Mouse (Mus musculus): ENCODE data around the gene Tmem245.

The Tmem245 gene

DNA sequence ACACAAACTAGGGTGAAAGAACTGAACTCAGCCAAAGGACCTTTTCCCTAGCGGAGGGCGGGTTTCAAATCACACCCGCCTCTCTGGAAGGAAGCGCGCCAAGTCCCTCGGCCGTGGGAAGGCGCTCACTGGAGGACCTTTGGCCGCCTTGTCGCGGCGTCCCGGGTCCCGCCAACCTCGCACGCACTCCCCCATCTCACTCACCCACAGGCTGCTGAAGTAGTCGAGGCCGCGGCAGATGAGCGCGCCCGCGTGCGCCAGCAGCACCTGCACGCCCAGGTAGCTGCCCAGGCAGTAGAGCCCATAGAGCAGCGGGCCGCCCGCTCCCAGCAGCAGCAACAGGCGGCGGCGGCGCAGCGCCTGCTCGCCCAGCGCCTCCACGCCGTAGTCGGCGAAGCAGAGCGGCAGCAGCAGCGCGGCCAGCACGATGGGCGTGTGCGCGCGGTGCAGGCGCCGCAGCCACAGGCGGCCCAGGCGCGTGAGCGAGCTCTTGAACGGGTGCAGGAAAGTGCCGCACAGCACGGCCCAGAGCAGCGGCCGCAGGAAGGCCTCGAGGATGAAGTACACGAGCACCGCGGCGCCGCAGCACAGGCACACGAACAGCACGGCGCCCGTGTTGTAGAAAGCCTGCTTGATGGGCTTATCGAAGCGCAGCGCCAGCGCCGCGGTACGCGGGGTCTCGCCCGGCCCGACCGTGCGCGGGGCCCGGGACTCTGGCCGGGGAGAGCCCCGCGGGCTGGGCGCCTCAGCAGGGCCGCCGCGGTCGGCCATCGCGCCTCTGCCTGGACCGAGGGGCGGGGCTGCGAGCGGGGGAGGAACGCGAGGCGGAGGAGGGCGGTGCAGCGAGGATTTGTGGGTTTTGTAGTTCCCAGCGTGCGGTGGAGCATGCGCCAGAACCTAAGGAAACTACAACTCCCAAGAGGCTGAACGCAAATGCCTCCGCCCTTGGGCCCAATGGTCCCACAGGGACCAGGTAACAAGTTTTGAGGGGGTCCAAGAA, at the start of gene Tmem245:
Tmem245 (minus strand) TSS at position 797 of the 1,000 bp plus-strand sequence.
- peak; percentile 91 to 92 for DNase-seq (ENCODE audit: low spot score in 2 of 2)

DNA sequence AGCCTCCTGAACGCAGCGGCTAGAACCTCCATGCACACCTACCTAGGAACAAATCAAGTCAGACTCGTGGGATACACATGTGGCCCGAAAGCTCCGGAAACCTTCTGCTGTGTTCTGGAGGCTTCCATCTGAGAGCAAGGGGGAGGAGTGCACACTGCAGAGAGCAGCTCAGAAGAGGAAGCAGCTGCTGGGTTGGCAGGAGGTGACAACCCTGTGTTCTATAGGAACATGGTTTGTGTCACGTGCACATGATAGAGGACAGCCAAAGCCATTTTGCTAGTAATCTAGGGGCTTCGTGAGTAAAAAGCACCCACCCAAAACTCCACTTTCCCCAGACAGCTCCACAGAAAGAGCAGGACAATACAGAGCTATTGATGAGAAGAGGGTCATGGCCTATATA, 46.1 kb upstream of the Tmem245 start:
- DNase-seq (ENCODE audit: low spot score in 2 of 2), result no peak

DNA sequence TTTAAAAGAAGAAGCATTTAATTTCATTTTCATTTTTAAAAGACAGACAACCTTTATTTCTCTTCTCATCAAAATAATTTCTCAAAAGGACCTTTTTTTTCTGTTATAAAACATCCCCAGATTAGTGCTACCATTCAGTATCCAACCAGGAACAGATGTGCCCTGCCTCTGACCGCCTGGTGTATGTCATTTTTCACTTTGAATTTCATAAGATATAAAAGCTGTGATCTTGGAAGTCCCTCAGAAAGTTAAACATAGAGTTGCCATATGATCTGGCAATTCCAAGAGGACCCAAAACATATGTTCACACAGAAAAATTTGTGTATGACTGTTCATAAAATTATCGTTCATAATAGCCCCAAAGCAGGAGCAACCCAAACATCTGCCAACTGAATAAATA, 44.7 kb upstream of the Tmem245 start:
- DNase-seq (ENCODE audit: low spot score in 2 of 2), result no peak

DNA sequence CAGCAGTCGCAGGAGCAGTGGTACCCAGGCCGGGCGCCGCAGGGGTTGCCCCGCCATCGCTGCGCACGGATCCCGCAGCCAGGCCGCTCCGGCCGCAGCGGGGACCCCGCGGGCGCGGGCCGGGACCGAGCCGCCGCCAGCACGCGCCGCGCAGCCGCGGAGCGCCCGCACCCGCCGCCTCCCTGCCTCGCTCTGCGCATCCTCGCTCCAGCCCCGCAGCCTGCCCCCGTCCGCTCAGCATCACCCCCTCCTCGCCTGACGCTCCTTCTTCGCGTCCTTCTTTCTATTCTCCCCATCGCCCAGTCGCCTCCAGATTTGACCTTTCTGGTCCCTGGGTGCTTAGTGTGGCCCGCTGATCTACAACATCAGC, 43.0 kb upstream of the Tmem245 start, which contains the start of gene Frrs1l:
Frrs1l (minus strand) TSS at position 177 of the 370 bp plus-strand sequence.
- DNase-seq (ENCODE audit: low spot score in 2 of 2), result peak; percentile 71 to 72

DNA sequence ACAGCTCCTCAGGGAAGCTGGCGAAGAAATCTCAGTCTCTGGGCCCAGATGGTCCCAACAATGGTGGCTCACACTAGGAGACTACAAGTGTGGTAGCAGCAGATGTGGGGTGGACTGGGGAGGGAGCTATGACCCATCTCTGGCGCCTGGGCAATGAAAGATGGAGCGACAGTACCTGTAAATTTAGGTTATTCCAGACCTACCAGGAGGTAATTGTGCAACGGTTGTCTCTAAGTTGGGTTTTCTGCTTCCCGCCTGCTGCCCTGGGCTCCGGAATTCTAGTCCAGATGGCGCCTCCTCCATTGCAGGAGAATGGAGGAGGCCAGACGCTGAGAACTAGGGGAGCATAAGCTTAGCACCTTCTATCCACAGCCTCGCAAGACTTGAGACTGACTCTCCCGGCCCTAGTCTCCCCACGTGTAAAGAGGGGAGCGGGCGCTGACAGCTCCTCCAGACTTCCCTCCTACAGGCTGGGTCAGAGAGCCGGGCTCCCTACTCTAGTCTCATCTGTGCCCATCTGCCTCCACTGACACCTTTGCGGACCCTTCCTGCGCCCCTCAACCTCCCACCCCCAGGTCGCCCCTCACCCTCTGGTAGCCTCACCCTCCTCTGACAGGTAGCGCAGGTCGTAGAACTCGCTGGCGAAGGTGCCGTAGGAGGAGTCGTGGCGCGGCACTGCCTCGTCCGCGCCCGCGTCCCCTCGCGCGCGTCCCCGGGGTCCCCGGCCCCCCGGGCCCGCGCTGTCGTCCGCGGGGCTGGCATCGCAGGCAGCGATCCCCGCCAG, 42.4 kb upstream of the Tmem245 start:
- DNase-seq (ENCODE audit: low spot score in 2 of 2), result peak; percentile 43 to 54

DNA sequence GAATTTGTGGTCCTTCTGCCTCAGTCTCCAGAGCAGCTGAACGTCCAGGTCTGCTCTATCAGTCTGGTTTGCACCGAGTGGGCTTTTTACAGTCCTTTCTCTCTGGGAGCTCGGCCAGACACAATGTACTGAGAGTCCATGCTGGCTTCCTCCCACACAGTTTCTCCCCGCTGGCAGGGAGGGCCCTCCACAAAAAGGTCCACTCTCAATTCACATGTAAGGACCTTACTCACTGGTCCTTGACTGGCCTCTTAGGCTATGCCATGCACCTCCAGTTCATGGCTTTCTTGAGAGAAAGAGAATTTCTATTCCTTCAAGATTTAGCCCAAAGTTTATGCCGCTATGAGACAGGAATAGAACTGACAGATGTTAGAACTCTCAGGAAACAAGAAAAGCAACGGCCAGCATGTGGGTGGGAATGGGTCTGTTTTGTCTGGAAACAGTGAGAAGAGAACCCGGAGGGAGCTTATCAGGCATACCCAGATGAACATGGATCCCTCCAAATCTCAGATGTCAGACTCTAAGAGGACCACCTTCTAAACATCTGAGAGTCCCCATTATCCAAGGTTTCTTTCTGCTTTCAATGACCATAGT, 18.4 kb upstream of the Tmem245 start:
- DNase-seq (ENCODE audit: low spot score in 2 of 2), result peak; percentile 59 to 64

DNA sequence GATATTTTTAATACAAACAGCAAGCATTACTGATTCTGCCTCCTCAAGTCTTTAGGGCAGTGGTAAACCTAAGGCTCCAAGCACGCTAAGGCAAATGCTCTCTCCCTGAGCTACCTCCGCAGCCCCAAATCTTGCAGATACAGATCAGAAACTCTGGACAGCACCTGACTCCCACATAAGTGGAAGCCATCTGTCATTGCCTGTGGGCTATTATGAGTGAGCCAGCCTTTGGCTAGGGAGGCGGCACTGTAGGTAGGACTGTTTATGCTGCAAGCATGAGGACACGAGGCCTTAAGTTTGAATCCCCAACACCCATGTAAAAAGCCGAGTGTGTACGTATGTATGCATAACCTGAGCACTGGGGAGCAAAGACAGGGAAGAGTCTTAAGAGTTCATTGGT, 16.4 kb upstream of the Tmem245 start:
- peak; percentile 61 to 67 for DNase-seq (ENCODE audit: low spot score in 2 of 2)

DNA sequence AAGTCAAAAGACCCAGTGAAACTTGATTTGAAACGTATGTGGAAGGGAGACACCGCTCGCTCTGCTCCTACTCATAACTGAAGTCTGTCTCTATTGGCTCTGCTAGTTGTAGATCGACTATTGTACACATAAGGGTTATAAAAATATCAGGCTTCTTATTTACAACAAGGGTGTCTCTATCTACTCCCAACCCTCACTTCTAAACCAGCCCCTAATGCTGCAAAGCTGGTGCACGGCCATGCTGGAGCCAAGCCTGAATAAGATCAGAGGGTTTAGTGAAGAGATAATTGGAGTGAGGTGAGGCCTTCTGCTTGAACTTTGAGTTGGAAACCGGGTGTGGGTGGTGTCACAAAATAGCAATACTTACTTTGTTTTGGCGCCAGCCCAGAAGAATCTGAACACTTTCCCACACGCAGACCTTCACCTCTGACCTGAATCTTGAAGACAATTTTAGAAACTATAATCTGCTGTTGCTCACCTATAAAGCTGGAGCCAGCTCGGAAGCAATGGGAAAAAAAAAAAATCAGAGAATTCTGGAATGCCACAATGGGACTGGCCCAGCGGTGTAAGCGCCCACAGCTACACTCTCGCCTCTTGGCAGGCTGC, 14.2 kb upstream of the Tmem245 start:
- no peak for DNase-seq (ENCODE audit: low spot score in 2 of 2)

DNA sequence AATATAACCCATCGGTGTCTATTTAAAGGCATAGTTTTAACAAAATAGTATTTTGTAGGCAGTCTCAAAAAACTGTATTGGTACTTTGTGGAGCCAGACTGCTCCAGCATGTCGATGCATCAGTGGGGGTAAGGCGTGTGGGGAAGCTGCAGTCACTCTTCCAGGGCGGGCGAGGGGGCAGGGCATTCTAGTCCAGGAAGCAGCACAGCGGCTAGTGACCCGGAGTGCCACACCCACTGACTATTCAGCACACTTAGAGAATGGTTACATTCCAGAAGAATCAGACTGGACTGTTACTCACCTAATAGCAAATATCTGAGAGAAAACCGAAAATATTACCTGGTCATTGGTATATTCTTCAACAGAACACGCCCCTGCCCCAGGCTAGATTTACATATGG, 10.3 kb upstream of the Tmem245 start:
- DNase-seq (ENCODE audit: low spot score in 2 of 2), result no peak

DNA sequence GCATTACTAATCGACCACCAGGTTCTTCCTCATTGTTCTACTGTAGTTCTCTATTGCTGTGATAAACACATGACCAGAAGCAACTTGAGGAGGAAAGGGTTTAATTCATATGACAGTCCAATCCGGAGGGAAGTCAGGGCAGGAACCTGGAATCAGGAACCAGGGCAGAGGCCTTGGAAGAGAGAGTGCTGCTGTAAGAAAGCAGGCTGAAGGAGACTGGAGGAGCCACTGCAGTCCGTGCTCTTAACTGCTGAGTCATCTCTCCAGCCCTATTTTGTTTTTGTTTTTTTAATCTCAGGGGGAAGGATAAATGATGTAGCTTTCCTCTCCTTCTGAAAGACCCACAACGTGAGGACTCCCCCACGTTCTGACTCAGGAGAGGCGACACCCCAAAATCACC, 6.0 kb upstream of the Tmem245 start:
- no peak for DNase-seq (ENCODE audit: low spot score in 2 of 2)

DNA sequence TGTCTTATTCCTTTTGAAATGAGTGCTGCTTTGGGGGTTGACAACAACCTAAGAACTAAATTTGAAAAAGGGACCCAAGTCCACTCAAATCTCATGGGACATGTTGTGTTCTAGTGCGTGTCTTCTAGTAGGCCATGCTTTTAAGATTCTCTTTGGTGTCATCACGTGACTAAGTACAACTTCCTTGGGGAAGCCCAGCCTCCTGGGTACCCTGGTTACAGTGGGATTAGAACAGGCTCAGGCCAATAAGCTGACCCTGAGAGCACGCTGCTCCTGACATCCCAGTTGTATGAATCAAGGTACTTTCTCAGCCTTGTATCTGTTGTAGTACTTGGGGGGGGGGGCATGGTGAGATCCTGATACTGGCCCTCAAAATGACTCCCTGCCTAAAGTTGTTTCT, 4.5 kb upstream of the Tmem245 start:
- no peak for DNase-seq (ENCODE audit: low spot score in 2 of 2)

DNA sequence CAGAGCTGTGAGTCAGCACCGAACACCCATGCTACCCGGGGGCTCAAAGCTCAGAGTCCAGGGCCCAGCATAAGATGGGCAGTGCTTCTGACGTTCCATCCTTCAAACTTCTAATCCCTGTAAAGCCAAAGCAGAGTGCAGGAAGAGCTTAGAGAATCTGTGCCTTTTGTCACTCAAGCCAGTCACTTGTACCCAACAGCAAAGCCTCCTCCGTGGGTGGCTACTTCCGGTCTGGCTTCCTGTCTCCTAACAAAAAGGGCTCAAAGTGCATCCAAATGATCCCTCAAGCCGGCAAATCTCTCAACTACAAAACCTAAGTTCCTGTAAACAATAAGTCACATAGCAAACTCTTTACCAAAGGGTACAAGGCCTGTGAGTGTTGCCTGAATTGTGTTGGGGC, 2.3 kb upstream of the Tmem245 start:
- no peak for DNase-seq (ENCODE audit: low spot score in 2 of 2)

DNA sequence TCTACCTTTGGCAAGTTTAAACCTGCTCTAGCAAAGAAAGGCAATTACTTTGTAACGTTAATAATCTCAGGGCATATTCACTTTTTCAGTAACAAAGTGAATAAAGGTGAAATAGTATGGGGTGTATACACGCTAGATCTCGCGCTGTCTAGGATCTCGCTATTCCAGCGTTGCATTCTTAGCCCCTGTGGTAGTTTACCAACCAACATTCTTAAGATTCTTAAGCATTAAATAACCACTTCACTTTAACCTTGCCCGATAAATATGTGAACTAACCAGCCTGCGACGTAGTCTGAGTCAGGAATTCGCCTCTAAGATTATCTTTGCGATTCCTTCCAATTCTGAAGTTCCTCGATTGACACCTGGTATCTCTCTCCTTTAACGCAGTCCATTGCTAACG, 1.1 kb downstream of the Tmem245 start:
- DNase-seq (ENCODE audit: low spot score in 2 of 2), result no peak

DNA sequence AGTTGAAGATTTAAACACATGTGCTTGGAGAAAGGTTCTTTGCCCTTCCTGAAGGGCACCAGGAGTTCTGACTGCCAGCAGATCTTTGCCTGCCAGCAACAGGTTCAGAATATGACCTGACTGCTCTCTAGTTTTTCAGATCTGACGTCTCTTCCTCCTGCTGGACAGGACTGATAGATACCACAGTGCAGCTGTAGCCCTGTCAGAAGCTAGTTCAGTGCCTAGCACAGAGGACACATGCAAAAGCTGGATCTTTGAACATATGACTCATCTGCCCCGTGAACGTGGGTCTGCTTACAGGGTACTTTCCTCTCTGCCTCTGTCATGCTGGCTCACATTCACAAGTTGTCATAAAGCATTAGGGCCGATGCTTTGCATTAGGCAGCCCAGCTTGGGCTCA, 3.0 kb downstream of the Tmem245 start:
- no peak for DNase-seq (ENCODE audit: low spot score in 2 of 2)

DNA sequence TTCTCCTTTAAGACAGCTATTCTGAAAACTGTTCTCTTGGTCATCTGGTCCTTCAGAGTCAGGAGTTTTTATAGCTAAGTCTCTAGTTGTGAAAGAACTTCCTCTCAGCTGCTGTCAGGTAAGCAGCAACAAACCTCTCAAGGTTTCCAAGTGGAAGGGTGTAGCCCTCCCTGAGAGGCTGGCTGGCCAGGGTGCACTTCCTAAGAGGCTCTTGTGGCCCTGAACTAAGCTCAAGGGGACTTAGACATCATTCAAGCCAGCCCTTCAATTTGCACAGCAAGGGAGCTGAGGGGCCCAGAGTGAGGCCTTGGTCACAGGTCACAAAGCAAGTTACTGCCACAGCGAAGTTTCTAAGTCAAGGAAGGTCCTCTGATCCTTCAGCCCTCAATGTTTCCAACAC, 4.0 kb downstream of the Tmem245 start:
- DNase-seq (ENCODE audit: low spot score in 2 of 2), result no peak

DNA sequence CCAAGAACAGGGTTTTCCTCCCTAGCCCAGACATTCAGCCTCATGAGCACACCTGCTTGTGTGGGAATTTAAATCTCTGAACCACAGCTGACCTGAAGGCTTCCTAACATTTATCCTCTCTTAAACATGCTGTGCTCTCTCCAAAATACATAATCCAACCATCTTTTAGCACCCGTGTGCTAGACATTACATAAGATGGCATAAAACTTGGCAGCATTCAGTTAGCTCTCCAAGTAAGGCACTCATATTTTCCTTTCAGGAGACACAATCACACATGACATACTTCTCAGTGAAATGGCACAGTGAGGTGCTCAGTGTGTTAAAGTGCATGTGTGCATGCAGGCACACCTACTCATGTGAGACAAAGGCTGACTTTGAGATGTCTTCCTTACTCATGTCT, 4.7 kb downstream of the Tmem245 start:
- DNase-seq (ENCODE audit: low spot score in 2 of 2), result no peak

DNA sequence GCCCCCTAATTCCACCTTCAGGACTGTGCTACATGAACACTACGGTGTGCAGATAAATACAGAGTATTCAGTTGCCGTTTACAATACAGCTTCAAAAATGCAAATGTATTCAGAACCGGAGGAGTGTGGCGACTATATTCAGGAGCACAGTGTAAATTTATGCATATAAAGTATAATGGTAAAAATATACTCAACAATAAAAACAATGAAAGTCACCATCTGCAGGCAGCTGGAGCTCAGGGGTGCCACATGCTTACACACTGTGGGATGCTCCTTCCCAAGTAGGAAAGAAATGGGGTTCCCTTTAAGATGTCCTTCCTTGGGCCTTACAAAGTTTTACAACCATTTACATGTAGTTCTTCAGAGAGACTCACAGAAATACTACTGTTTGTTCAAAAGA, 5.8 kb downstream of the Tmem245 start:
- no peak for DNase-seq (ENCODE audit: low spot score in 2 of 2)

DNA sequence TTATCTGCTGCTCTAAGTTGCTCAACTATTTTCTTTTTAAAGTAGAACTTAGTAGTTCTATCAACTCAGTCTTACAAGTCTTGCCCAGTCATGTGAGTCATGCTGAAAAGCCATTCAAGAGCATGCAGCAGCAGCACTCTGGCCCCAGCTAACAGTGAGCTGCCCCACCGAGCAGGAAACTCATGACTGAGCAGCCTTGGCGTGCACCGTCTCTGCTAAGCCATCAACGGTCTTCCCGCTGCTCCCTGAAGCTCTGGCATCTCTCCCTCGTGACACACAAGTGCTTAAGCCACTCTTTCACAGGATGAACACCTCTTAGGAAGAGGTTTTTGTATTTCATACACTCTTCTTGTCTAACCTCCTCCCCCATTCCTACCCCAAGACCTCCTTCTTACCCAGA, 10.1 kb downstream of the Tmem245 start:
- DNase-seq (ENCODE audit: low spot score in 2 of 2), result no peak

DNA sequence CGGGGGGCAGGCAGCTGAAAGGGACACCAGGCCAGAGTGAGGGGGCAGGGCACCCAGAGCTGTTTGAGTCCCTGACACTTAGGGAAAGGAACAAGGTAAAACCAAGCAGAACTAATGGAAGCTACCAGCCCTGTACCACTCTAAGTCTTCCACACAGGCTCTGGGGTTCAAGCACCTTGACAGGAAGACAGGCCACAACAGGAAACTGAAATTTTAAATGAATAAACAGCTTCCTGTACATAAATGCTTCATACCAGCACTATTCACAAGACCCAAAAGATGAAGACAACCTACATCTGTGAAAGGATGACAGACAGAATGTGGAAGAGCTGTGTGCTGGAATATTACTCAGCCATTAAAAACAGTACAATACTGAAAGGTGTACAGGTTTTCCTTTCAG, 11.9 kb downstream of the Tmem245 start:
- DNase-seq (ENCODE audit: low spot score in 2 of 2), result no peak

DNA sequence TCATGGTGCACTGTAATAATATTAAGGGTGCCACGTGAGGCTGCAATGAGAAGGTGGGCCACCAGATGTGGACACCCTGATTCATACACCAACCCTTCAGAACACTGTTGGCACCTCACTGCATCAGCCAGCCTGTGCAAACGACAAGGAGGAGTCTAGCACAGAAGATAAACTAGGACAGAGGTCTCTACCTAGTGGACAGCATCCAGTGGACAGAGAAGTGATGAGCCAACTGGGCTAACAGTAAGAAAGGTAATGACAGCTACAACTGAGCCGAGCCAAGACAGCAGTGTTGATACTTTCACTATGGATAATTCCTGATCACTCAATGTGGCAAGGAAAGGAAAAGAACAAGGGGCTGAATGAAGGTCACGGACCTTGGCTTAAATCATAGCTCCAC, 14.1 kb downstream of the Tmem245 start:
- DNase-seq (ENCODE audit: low spot score in 2 of 2), result no peak

DNA sequence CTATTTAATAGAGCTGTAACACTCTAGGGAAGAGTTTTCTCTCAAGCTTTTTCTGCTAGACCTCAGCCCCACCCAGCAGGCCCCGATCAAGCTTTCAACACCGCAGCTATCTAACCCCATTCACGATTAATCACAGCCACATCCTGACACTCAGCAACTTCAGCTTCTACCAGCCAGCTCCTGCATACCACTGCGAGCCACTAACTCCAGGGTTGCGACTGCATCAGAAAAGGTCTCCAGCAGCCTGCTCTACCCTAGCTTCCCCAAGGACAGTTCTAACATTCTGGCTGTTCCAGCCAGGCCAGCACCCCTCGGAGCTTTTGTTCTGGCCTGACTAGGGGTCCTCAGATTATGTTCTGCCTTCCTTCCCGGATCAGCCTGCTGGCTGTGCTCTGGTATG, 15.1 kb downstream of the Tmem245 start:
- no peak for DNase-seq (ENCODE audit: low spot score in 2 of 2)

DNA sequence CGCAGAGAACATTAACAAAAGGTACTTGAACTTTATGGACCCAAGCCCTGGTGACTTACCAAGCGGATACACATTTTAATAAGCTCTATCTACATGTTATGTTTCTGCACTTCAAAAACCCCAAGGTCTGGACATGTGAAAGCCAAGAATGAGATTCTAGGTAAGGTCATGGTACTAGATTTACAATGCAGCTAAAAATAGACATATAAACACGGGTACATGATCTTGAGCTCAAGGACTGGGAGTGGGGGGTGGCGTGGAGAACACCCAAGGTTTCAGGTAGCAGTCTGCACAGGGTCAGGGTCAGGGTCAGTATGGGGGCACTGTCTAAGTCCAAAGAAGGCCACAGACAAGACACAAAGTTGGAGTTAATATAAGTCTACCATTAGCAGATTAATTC, 16.9 kb downstream of the Tmem245 start:
- no peak for DNase-seq (ENCODE audit: low spot score in 2 of 2)
